Mouse (Mus musculus) MEL (cell line): ENCODE data around the gene Wdr37.

Experiments
- CTCF ChIP-seq, 3 experiments: IDR thresholded peaks in 2 of 3; conservative IDR thresholded peaks in 1 of 3; 2 replicates each; pipeline ENCODE4 v1.5.1; 2011 to 2012; ENCODE audit warnings: low read length in 3 of 3, low read depth in 2 of 3, mild to moderate bottlenecking in 2 of 3, improper control_type of control experiment in 1 of 3, inconsistent platforms in 1 of 3, mixed read lengths in 1 of 3, moderate library complexity in 1 of 3; ENCODE audit not compliant: control insufficient read depth in 1 of 3, insufficient read depth in 1 of 3, poor library complexity in 1 of 3, severe bottlenecking in 1 of 3
- EP300 ChIP-seq, 2 experiments: IDR thresholded peaks; 2 replicates each; pipeline ENCODE4 v1.6.1; 2011; ENCODE audit warnings: improper control_type of control experiment in 2 of 2, low read length in 2 of 2, low read depth in 1 of 2, mild to moderate bottlenecking in 1 of 2
- POLR2A ChIP-seq, 2 experiments: IDR thresholded peaks; 2 replicates each; pipeline ENCODE4 v1.6.1; 2011 to 2012; ENCODE audit warnings: low read length in 2 of 2, mild to moderate bottlenecking in 2 of 2, control low read depth in 1 of 2, improper control_type of control experiment in 1 of 2, low read depth in 1 of 2, moderate library complexity in 1 of 2; ENCODE audit not compliant: control insufficient read depth in 1 of 2, insufficient read depth in 1 of 2, poor library complexity in 1 of 2
- POLR2AphosphoS2 ChIP-seq: IDR thresholded peaks from 2 replicates; pipeline ENCODE4 v1.6.1; 2011; ENCODE audit warnings: low read length, improper control_type of control experiment
- RAD21 ChIP-seq: IDR thresholded peaks from 2 replicates; pipeline ENCODE4 v1.6.1; 2011; ENCODE audit warnings: mild to moderate bottlenecking, low read depth, low read length, improper control_type of control experiment

DNA sequence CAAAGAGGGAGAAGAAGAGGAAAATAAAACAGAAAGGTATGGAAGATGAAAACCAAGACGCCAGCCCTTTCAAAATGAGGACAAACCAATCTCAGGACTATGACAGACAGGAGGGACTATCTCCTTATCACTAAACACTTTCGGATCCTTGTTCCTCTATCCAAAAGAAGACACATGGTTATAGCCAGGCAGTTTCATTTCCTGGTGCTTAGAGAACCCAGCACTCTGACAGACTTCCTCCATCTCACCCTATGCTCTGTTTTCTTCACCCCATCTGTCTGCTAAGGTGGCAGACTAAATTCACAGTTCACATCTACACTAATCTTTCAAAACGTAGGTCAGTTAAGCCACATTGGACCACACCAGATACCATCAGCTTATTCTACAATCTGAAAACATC lies 29.4 kb downstream of the Wdr37 start:
- no peak for TF ChIP-seq POLR2A (IDR thresholded peaks at IDR 0.05; ENCODE audit: control insufficient read depth in 1 of 2, insufficient read depth in 1 of 2, low read depth in 1 of 2, low read length in 2 of 2, poor library complexity in 1 of 2)
- no peak for TF ChIP-seq EP300 (IDR thresholded peaks at IDR 0.05; ENCODE audit: low read depth in 1 of 2, low read length in 2 of 2)
- no peak for TF ChIP-seq RAD21
- no peak for TF ChIP-seq CTCF (IDR thresholded peaks at IDR 0.05 in 2 of 3, conservative IDR thresholded peaks at IDR 0.05 in 1 of 3; ENCODE audit: control insufficient read depth in 1 of 3, insufficient read depth in 1 of 3, low read depth in 2 of 3, low read length in 3 of 3, poor library complexity in 1 of 3, severe bottlenecking in 1 of 3)
- TF ChIP-seq POLR2AphosphoS2: no peak
